Mouse (Mus musculus): Measurements from ENCODE around the gene Smbd1. TPM values are rescaled to one million over a fixed set of nuclear protein-coding genes. Genes with fewer than 3 reads are reported as not detected.

Gene Smbd1
- polyA plus RNA-seq, 1 experiment from 2014 or later: not detected

DNA sequence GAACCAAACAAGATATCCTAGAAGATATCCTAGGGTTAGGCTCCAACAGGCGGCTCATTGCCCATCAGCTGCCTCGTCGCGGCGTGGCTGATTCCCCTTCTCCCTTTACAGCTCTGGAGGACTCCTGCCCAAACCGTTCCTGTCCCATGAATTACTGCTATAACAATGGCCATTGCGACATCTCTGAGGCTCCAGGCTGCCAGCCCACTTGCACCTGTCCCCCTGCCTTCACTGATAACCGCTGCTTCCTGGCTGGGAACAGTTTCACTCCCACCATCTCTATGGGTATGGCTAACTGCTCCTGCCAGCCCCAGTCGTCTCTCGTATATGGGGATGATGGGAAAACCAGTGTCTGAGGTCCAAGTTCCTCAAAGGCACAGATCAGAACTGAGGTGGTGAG, 33.6 kb downstream of the Smbd1 start:
- Histone ChIP-seq H3K4me2 (no peak overlapping the region), H3K27ac (ENCODE audit: low read depth, low read length) (no peak overlapping the region)

GRCm38 (mm10) chr16:32766904-32767303, 43.4 kb downstream of the Smbd1 start:
- Histone ChIP-seq H3K27me3 (ENCODE audit: control insufficient read depth, insufficient read depth, low read length) (no peaks in the 10 kb centered on the region), H3K4me3 (ENCODE audit: low read depth, low read length) (no peak overlapping the region), H3K27ac (ENCODE audit: low read depth, low read length) (no peak overlapping the region), H3K36me3 (ENCODE audit: control insufficient read depth, insufficient read depth, low read length) (no peaks in the 10 kb centered on the region), H3K9ac (ENCODE audit: low read length) (no peak overlapping the region), H3K4me1 (ENCODE audit: control insufficient read depth, insufficient read depth, low read length) (peaks cover 2% of the 10 kb centered on the region; the same call in 1 of the 2 replicates), H3K9me3 (ENCODE audit: control insufficient read depth, low read length) (no peaks in the 10 kb centered on the region), H3K4me2 (no peak overlapping the region)
- ATAC-seq (ENCODE audit: low FRiP score) (no peak), DNase-seq (ENCODE audit: low spot score, missing footprints) (peak; percentile 41)
- whole genome bisulfite sequencing: 93% methylated on average over 7 of the region's 7 CpGs

More for the DNA sequence above, 33.6 kb downstream of the Smbd1 start:
- Histone ChIP-seq H3K9ac (ENCODE audit: low read length) (no peak overlapping the region), H3K4me3 (ENCODE audit: low read depth, low read length) (no peak overlapping the region), H3K36me3 (ENCODE audit: control insufficient read depth, insufficient read depth, low read length) (no peaks in the 10 kb centered on the region), H3K9me3 (ENCODE audit: control insufficient read depth, low read length) (no peaks in the 10 kb centered on the region), H3K4me1 (ENCODE audit: control insufficient read depth, insufficient read depth, low read length) (no peaks in the 10 kb centered on the region), H3K27me3 (ENCODE audit: control insufficient read depth, insufficient read depth, low read length) (no peaks in the 10 kb centered on the region)
- no peak for ATAC-seq (ENCODE audit: low FRiP score)
- WGBS: 79% methylated on average over 10 of the region's 10 CpGs
- DNase-seq (ENCODE audit: low spot score, missing footprints): no peak

DNA sequence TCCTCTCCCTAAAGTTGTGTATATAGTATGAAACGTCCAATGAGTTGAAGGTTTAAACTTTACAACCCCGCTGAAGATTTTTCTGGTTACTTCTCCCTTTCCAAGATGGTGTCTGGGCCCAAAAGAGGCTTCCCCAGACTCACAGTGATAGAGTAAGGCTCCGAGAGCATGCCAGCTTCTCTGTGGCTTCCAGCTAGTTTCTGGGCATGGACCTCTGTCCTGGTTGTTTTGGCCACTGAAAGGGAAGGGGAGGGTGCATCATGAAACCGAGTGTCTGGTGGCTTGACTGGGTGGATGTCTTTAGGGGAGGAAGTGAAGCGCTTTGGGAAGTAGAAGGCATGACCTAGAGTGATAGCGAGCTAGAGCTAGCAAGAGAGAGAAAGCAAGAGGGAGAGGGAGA, 45.3 kb downstream of the Smbd1 start:
- H3K9ac ChIP-seq (ENCODE audit: low read length): no peak overlapping the region
- DNase-seq (ENCODE audit: low spot score, missing footprints) (no peak), ATAC-seq (ENCODE audit: low FRiP score) (no peak)
- H3K9me3 ChIP-seq (ENCODE audit: control insufficient read depth, low read length): no peaks in the 10 kb centered on the region
- no peak overlapping the region for H3K27ac ChIP-seq (ENCODE audit: low read depth, low read length)
- H3K4me3 ChIP-seq (ENCODE audit: low read depth, low read length): no peak overlapping the region
- H3K36me3 ChIP-seq (ENCODE audit: control insufficient read depth, insufficient read depth, low read length): no peaks in the 10 kb centered on the region
- H3K4me2 ChIP-seq: no peak overlapping the region
- 84% methylated on average over 6 of the region's 6 CpGs for WGBS
- H3K4me1 ChIP-seq (ENCODE audit: control insufficient read depth, insufficient read depth, low read length): no peaks in the 10 kb centered on the region
- no peaks in the 10 kb centered on the region for H3K27me3 ChIP-seq (ENCODE audit: control insufficient read depth, insufficient read depth, low read length)

DNA sequence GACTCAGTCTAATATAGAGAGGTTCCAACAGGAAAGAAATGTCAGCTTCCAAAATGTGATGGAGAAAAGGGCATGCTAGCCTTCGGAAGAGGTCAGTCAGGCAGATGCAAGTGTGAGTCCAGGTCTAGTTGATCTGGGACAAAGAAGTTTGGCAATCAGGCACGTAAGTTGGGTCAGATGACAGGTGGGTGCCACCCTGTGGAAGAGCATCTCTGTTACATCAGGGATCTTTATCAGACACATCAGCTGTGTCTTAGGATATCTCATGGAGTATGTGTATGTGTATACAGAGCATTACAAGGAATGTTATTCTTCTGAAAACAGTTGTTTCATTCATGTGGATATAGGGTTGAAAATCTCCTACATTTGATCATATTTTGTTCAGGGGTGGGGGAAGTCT, 45.7 kb downstream of the Smbd1 start:
- Histone ChIP-seq H3K9ac (ENCODE audit: low read length) (no peak overlapping the region), H3K27ac (ENCODE audit: low read depth, low read length) (no peak overlapping the region), H3K36me3 (ENCODE audit: control insufficient read depth, insufficient read depth, low read length) (no peaks in the 10 kb centered on the region), H3K4me3 (ENCODE audit: low read depth, low read length) (no peak overlapping the region), H3K27me3 (ENCODE audit: control insufficient read depth, insufficient read depth, low read length) (no peaks in the 10 kb centered on the region), H3K9me3 (ENCODE audit: control insufficient read depth, low read length) (no peaks in the 10 kb centered on the region), H3K4me1 (ENCODE audit: control insufficient read depth, insufficient read depth, low read length) (no peaks in the 10 kb centered on the region), H3K4me2 (no peak overlapping the region)
- 84% methylated on average over 2 of the region's 2 CpGs for WGBS
- DNase-seq (ENCODE audit: low spot score, missing footprints) (no peak), ATAC-seq (ENCODE audit: low FRiP score) (no peak)

Other genes starting within 250 kb of the Smbd1 start
- 87.1 and 89.3 TPM in 2 replicates for gene Tfrc, start 201.6 kb downstream of the Smbd1 start, polyA plus RNA-seq (2014; fragmentation: Nextera tagmentation; extraction: Ambion mirVana)
- gene Tnk2, start 166.6 kb downstream of the Smbd1 start, polyA plus RNA-seq (2014; fragmentation: Nextera tagmentation; extraction: Ambion mirVana): 6.1 and 6.6 TPM in 2 replicates
- gene Muc4, start 74.6 kb downstream of the Smbd1 start, polyA plus RNA-seq (2014; fragmentation: Nextera tagmentation; extraction: Ambion mirVana): 0.19 and 0.29 TPM in 2 replicates
- gene Muc20, start 13.0 kb downstream of the Smbd1 start, polyA plus RNA-seq (2014; fragmentation: Nextera tagmentation; extraction: Ambion mirVana): not detected in 2 replicates
- 130 and 137 TPM in 2 replicates for gene Fyttd1, start 67.0 kb upstream of the Smbd1 start, polyA plus RNA-seq (2014; fragmentation: Nextera tagmentation; extraction: Ambion mirVana)
- gene Rubcn, start 67.3 kb upstream of the Smbd1 start, polyA plus RNA-seq (2014; fragmentation: Nextera tagmentation; extraction: Ambion mirVana): 13.2 and 14.3 TPM in 2 replicates
- 33.7 and 37.9 TPM in 2 replicates for gene Lrch3, start 103.6 kb upstream of the Smbd1 start, polyA plus RNA-seq (2014; fragmentation: Nextera tagmentation; extraction: Ambion mirVana)
- gene Iqcg, start 245.7 kb upstream of the Smbd1 start, polyA plus RNA-seq (2014; fragmentation: Nextera tagmentation; extraction: Ambion mirVana): 5.7 and 6.5 TPM in 2 replicates
- gene Rpl35a, start 246.0 kb upstream of the Smbd1 start, polyA plus RNA-seq (2014; fragmentation: Nextera tagmentation; extraction: Ambion mirVana): 809 and 861 TPM in 2 replicates